Mouse (Mus musculus): ENCODE measurements around the gene Frat2.

GRCm38 (mm10) chr19:41818749-41819148, 29.2 kb downstream of the Frat2 start:
- TF ChIP-seq MAX (IDR thresholded peaks at IDR 0.05) (no peak), CTCF (IDR thresholded peaks at IDR 0.05; ENCODE audit: control insufficient read depth, insufficient read depth, insufficient read length) (no peak), CEBPB (IDR thresholded peaks at IDR 0.05; ENCODE audit: low read depth) (no peak), MYOD1 (IDR thresholded peaks at IDR 0.05; ENCODE audit: control insufficient read depth, insufficient read length, low read depth) (no peak)
